Mouse (Mus musculus) forebrain, embryonic 16.5 days (tissue): ENCODE measurements around the gene Aff1. TPM values are rescaled to one million over a fixed set of nuclear protein-coding genes. Genes with fewer than 3 reads are reported as not detected.

ENCODE experiments used
- ATAC-seq: fragments of 200-750 bp; cut with Nextera tagmentation; 2 replicates; pipeline ENCODE4 v1.8.0; 2017; ENCODE audit warnings: mild to moderate bottlenecking, moderate library complexity
- H3K27ac ChIP-seq: fragments of 300-500 bp; sonication (generic); 2 replicates; pipeline ENCODE4 v1.5.1; 2014; ENCODE audit warnings: low read length, control low read depth
- H3K27me3 ChIP-seq: fragments of 300-500 bp; sonication (generic); replicated peaks from 2 replicates; pipeline ENCODE4 v1.6.1; 2014; ENCODE audit warnings: low read length; ENCODE audit not compliant: control insufficient read depth, insufficient read depth
- H3K36me3 ChIP-seq: fragments of 300-500 bp; sonication (generic); 2 replicates; pipeline ENCODE4 v1.6.1; 2014; ENCODE audit not compliant: control insufficient read depth, insufficient read depth
- H3K4me1 ChIP-seq: fragments of 300-500 bp; sonication (generic); replicated peaks from 2 replicates; pipeline ENCODE4 v1.6.1; 2014; ENCODE audit warnings: low read length; ENCODE audit not compliant: control insufficient read depth, insufficient read depth
- H3K4me2 ChIP-seq: fragments of 300-500 bp; sonication (generic); 2 replicates; pipeline ENCODE4 v1.6.1; 2014; ENCODE audit warnings: mild to moderate bottlenecking, low read length, control low read depth
- H3K4me3 ChIP-seq: fragments of 300-500 bp; sonication (generic); replicated peaks from 2 replicates; pipeline ENCODE4 v1.5.1; 2014; ENCODE audit warnings: mild to moderate bottlenecking, low read length, control low read depth
- H3K9ac ChIP-seq: fragments of 300-500 bp; sonication (generic); replicated peaks from 2 replicates; pipeline ENCODE4 v1.6.1; 2014; ENCODE audit warnings: low read depth, low read length, control low read depth
- H3K9me3 ChIP-seq: fragments of 300-500 bp; sonication (generic); 2 replicates; pipeline ENCODE4 v1.6.1; 2016; ENCODE audit warnings: low read length; ENCODE audit not compliant: control insufficient read depth
- WGBS: fragments of 180-500 bp; shearing (Covaris S2); extraction: QIAGEN DNeasy Blood & Tissue Kit; methylation state at CpG from one replicate; pipeline ENCODE4 v1.1.7; 2014; 5-methylcytosine and 5-hydroxymethylcytosine counted together
- polyA plus RNA-seq: library from polyadenylated mRNA; unstranded; fragments of >200 nt; fragmentation: Nextera tagmentation; extraction: Ambion mirVana; gene quantifications from 2 replicates; pipeline ENCODE4 v1.2.1, GENCODE M21; 2015

Gene Aff1
- 1.5 and 1.7 TPM in 2 replicates for polyA plus RNA-seq

- peak; percentile 87 for ATAC-seq
Observed at GRCm38 (mm10) chr5:103691624-103692530, at the start of gene Aff1. Gene Aff1 (plus strand): TSS chr5:103692374.

DNA sequence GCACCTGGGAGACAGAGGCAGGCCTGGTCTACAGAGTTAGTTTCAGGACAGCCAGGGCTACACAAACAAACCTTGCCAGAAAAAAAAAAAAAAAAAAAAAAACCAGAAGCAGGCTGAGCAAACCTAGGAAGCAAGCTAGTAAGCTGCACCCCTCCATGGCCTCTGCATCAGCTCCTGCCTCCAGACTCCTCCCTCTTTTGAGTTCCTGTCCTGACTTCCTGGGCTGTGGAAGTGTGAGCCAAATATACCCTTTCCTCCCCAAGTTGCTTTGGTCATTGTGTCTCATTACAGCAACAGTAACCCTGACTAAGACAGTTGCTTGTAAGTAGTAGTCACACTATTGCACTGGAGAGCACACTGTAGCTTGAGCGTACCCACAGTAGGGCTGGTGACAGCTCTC lies 48.0 kb upstream of the Aff1 start:
- Histone ChIP-seq H3K9me3 (no peaks in the 10 kb centered on the region), H3K27ac (no peak overlapping the region), H3K9ac (no peak overlapping the region), H3K4me2 (no peak overlapping the region), H3K36me3 (no peaks in the 10 kb centered on the region), H3K4me3 (no peak overlapping the region), H3K4me1 (no peaks in the 10 kb centered on the region), H3K27me3 (no peaks in the 10 kb centered on the region)
- ATAC-seq: no peak
- 100% methylated on average over 1 of the region's 1 CpGs for WGBS

More at GRCm38 (mm10) chr5:103691624-103692530, at the start of gene Aff1:
- Histone ChIP-seq H3K4me2 (peak within 1 kb of the TSS; percentile 98), H3K36me3 (no peaks in the 10 kb centered on the region), H3K4me3 (peak within 1 kb of the TSS; percentile 59), H3K27me3 (peaks cover 15% of the 10 kb centered on the region), H3K9me3 (no peaks in the 10 kb centered on the region), H3K27ac (no peak within 1 kb of the TSS), H3K9ac (peak within 1 kb of the TSS; percentile 55), H3K4me1 (peaks cover 18% of the 10 kb centered on the region)
- WGBS: 7% methylated on average over 48 of the region's 50 CpGs

- Histone ChIP-seq H3K27me3 (no peaks in the 10 kb centered on the region), H3K4me3 (no peak overlapping the region), H3K4me2 (no peak overlapping the region), H3K27ac (no peak overlapping the region), H3K9ac (no peak overlapping the region), H3K36me3 (no peaks in the 10 kb centered on the region), H3K9me3 (no peaks in the 10 kb centered on the region), H3K4me1 (no peaks in the 10 kb centered on the region)
- WGBS: 87% methylated on average over 3 of the region's 3 CpGs
- no peak for ATAC-seq
Observed at GRCm38 (mm10) chr5:103647320-103647719, 44.9 kb upstream of the Aff1 start.

DNA sequence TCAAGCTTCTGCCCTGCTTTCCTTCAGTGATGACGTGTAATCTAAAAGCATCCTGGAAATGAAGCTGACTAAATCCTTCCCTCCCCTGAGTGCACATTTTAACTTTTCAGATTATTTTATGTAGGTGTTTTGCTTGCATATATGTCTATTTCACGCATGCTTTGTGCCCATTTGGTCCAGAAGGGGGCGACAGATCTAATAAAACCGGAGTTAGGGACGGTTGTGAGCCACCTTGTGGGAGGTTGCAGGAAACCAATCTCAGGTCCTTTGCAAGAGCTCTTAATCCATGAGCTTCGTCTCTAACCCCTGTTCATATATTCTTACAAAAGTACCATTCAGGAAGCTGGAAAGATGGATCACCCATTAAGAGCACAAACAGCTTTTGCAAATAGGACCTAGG lies 37.9 kb upstream of the Aff1 start:
- no peak overlapping the region for H3K27ac ChIP-seq
- 28% methylated on average over 6 of the region's 6 CpGs for WGBS
- H3K9ac ChIP-seq: no peak overlapping the region
- H3K27me3 ChIP-seq: no peaks in the 10 kb centered on the region
- no peak for ATAC-seq
- no peak overlapping the region for H3K4me3 ChIP-seq
- no peaks in the 10 kb centered on the region for H3K9me3 ChIP-seq
- no peaks in the 10 kb centered on the region for H3K36me3 ChIP-seq
- H3K4me2 ChIP-seq: no peak overlapping the region
- peaks cover 6% of the 10 kb centered on the region; the same call in 1 of the 2 replicates for H3K4me1 ChIP-seq

GRCm38 (mm10) chr5:103654780-103655179 lies 37.4 kb upstream of the Aff1 start:
- peaks cover 6% of the 10 kb centered on the region; the same call in 1 of the 2 replicates for H3K4me1 ChIP-seq
- no peaks in the 10 kb centered on the region for H3K27me3 ChIP-seq
- H3K4me3 ChIP-seq: peak overlapping the region; percentile 66
- no peak for ATAC-seq
- no peaks in the 10 kb centered on the region for H3K9me3 ChIP-seq
- no peaks in the 10 kb centered on the region for H3K36me3 ChIP-seq
- no peak overlapping the region for H3K27ac ChIP-seq
- peak overlapping the region; percentile 99 for H3K4me2 ChIP-seq
- no peak overlapping the region for H3K9ac ChIP-seq
- 57% methylated on average over 4 of the region's 4 CpGs for WGBS

DNA sequence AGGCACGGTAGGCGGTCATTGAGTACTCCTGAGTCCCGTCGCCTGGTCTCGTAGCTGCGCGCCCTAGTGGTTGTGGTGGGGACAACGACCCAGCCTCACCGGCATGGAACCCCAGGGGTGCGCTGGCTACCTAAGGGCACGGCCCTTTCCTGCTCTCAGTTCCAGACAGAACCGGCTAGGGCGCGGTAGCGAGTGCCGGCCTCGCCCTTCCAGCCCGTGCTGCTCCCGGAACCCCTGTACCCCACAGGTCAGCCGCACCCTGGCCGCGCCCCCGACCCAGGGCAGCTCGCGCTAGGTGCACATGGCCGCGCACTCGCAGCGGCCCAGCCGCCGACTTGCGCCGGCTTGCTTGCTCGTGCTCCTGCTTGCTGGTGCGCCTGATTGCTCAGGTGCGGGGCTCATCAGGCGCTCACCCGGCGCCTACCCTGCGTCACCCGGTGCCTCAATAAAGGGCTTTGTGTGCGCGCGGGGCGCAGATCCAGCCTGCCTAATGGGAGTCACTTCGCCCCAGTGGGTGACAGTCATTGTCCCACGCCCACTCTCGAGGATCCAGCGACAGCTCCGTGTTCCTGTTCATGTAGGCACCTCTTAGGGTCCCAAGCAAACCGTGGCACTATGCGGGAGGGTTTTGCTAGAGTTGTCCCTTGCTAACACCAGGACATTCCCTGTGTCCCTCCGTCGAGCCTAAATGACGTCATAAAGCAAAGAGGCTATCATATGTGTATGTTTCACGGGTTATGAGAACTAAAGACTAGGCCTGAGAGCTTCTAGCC lies 36.6 kb upstream of the Aff1 start, which contains the start of gene 1700016H13Rik:
Gene 1700016H13Rik (minus strand): TSS at position 665 of the 773 bp plus-strand sequence.
- no peaks in the 10 kb centered on the region for H3K36me3 ChIP-seq
- 1% methylated on average over 51 of the region's 56 CpGs for WGBS

GRCm38 (mm10) chr5:103658921-103659320 lies 33.3 kb upstream of the Aff1 start:
- Histone ChIP-seq H3K4me1 (peaks cover 6% of the 10 kb centered on the region; the same call in 1 of the 2 replicates), H3K4me2 (no peak overlapping the region), H3K4me3 (no peak overlapping the region), H3K27me3 (no peaks in the 10 kb centered on the region), H3K9me3 (no peaks in the 10 kb centered on the region), H3K27ac (no peak overlapping the region), H3K36me3 (no peaks in the 10 kb centered on the region), H3K9ac (no peak overlapping the region)
- WGBS: 63% methylated on average over 5 of the region's 5 CpGs
- ATAC-seq: no peak

More for the DNA sequence above, 36.6 kb upstream of the Aff1 start, which contains the start of gene 1700016H13Rik:
- H3K9ac ChIP-seq: peak within 1 kb of the TSS; percentile 89
- no peaks in the 10 kb centered on the region for H3K9me3 ChIP-seq
- ATAC-seq: peak; percentile 81
- H3K4me2 ChIP-seq: peak within 1 kb of the TSS; percentile 99
- no peaks in the 10 kb centered on the region for H3K27me3 ChIP-seq
- H3K4me3 ChIP-seq: peak within 1 kb of the TSS; percentile 66
- peak within 1 kb of the TSS; percentile 28; the same call in 1 of the 2 replicates for H3K27ac ChIP-seq
- peaks cover 6% of the 10 kb centered on the region; the same call in 1 of the 2 replicates for H3K4me1 ChIP-seq

DNA sequence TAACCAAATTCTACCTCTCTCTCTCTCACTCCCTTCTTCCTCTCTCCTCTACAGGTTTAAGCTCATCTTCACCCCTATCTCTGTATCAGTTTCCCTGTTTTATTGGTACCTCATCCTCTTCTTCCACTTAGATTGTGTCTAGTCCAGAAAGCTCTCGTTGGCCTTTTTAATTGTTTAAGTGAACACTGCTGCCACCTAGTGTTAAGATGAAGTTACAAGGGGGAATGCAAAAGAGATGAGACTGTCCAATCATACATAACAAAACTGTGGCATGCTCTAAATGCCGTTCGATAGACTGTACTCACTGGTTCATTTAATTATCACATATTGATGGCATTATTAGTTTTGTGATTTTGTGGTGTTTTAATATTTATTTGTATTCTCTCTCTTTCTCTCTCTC lies 32.6 kb upstream of the Aff1 start:
- Histone ChIP-seq H3K9ac (no peak overlapping the region), H3K27ac (no peak overlapping the region), H3K9me3 (no peaks in the 10 kb centered on the region), H3K36me3 (no peaks in the 10 kb centered on the region), H3K4me2 (no peak overlapping the region), H3K4me3 (no peak overlapping the region), H3K27me3 (no peaks in the 10 kb centered on the region), H3K4me1 (peaks cover 6% of the 10 kb centered on the region; the same call in 1 of the 2 replicates)
- WGBS: 34% methylated on average over 3 of the region's 3 CpGs
- peak; percentile 36; the same call in 1 of the 2 replicates for ATAC-seq

DNA sequence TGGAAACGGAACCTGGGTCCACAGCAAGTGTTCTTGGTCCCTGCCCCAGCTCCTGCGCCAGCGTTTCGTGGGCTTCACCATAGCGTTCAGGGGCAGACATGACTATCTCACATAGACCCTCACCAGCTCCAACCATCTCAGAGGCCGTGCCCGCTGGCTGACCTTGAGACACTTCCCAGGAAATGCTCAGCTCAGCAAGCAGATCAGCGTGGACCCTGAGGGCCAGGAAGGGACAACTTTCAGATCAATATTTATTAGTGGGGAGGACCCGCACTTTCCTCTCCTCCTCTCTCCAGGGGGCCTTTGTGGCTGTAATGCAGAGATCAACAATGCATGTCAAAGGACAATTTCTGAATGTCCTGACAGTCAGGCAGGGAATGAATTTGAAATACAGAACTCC lies 27.2 kb upstream of the Aff1 start:
- no peaks in the 10 kb centered on the region for H3K9me3 ChIP-seq
- WGBS: 80% methylated on average over 9 of the region's 9 CpGs
- no peak overlapping the region for H3K4me2 ChIP-seq
- H3K27me3 ChIP-seq: no peaks in the 10 kb centered on the region
- no peak overlapping the region for H3K9ac ChIP-seq
- no peaks in the 10 kb centered on the region for H3K4me1 ChIP-seq
- H3K27ac ChIP-seq: no peak overlapping the region
- no peak for ATAC-seq
- no peaks in the 10 kb centered on the region for H3K36me3 ChIP-seq
- no peak overlapping the region for H3K4me3 ChIP-seq
